Mouse (Mus musculus) urinary bladder, adult 2 months (tissue): ENCODE data around the gene A2m. TPM values are rescaled to one million over a fixed set of nuclear protein-coding genes. Genes with fewer than 3 reads are reported as not detected.

Experiments
- DNase-seq: peaks from one replicate; pipeline ENCODE4 v3.0.0; 2022; ENCODE audit warnings: low spot score
- polyA plus RNA-seq: library from polyadenylated mRNA; depleted of rRNA; stranded (reverse); fragments of >200 nt; gene quantifications from 2 replicates; pipeline ENCODE4 v1.2.3, GENCODE M21; 2012; rRNA removed

The A2m gene
- 0.01 and 0.04 TPM in 2 replicates for polyA plus RNA-seq

- DNase-seq = no peak
Observed at GRCm38 (mm10) chr6:121635076-121635475, at the start of gene A2m. TSS of gene A2m (plus strand) at chr6:121635376.

GRCm38 (mm10) chr6:121590131-121590530 lies 45.0 kb upstream of the A2m start:
- DNase-seq = no peak

GRCm38 (mm10) chr6:121600927-121601326 lies 34.2 kb upstream of the A2m start:
- DNase-seq = no peak

GRCm38 (mm10) chr6:121607861-121608260 lies 27.3 kb upstream of the A2m start:
- no peak for DNase-seq

GRCm38 (mm10) chr6:121611796-121612195 lies 23.4 kb upstream of the A2m start:
- DNase-seq = no peak

- no peak for DNase-seq
Observed at GRCm38 (mm10) chr6:121617476-121617875, 17.7 kb upstream of the A2m start.

GRCm38 (mm10) chr6:121622525-121622924 lies 12.7 kb upstream of the A2m start:
- DNase-seq = no peak

GRCm38 (mm10) chr6:121634520-121634919 lies 656 bp upstream of the A2m start:
- DNase-seq = no peak

- no peak for DNase-seq
Observed at GRCm38 (mm10) chr6:121635878-121636371, 749 bp downstream of the A2m start.

- no peak for DNase-seq
Observed at GRCm38 (mm10) chr6:121648499-121648898, 13.3 kb downstream of the A2m start.

Other genes with a start within 250 kb of the A2m start
- 0.06 and 0.09 TPM in 2 replicates for gene Iqsec3, start 161.7 kb upstream of the A2m start, polyA plus RNA-seq
- gene Gm7298, start 97.6 kb downstream of the A2m start, polyA plus RNA-seq = 0.01 TPM in 2 replicates
- not detected in 2 replicates for gene Mug1, start 203.2 kb downstream of the A2m start, polyA plus RNA-seq